Mouse (Mus musculus): Measurements from ENCODE around the gene Kif18a. TPM values are rescaled to one million over a fixed set of nuclear protein-coding genes. Genes with fewer than 3 reads are reported as not detected.

The Kif18a gene
- polyA plus RNA-seq, 1 experiment from 2014 or later = 26.2 TPM

- Histone ChIP-seq H3K4me1 (replicated peaks) (no peaks in the 10 kb centered on the region), H3K9ac (no peak overlapping the region), H3K27me3 (no peaks in the 10 kb centered on the region), H3K4me2 (no peak overlapping the region), H3K36me3 (replicated peaks) (no peaks in the 10 kb centered on the region), H3K4me3 (replicated peaks) (no peak overlapping the region), H3K27ac (replicated peaks) (no peak overlapping the region), H3K9me3 (replicated peaks) (no peaks in the 10 kb centered on the region)
- WGBS (ENCODE audit: insufficient replicate concordance) = 40% methylated on average over 2 of the region's 2 CpGs
- no peak for ATAC-seq (ENCODE audit: insufficient read depth)
Observed at GRCm38 (mm10) chr2:109374881-109375280, 94.3 kb downstream of the Kif18a start.

DNA sequence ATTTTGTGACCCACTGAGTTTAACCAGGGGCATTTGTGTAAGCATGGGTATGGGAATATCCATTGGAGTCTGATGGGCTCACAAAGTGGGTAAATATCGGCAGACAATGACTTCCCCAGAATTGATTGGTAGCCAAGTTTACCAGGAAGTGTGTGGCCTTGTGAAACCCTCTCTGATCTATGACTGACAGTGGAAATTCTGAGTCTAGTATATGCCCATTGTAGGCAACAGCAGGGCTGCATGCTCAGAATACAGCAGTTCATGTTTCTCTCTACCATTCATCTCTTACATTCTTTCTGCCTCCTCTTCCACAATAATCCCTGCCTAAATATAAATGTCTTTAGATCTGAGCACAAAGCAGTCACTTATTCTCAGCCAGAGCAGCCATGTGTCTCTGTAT lies 103.5 kb downstream of the Kif18a start:
- H3K36me3 ChIP-seq (replicated peaks) = no peaks in the 10 kb centered on the region
- H3K9me3 ChIP-seq (replicated peaks) = no peaks in the 10 kb centered on the region
- H3K27me3 ChIP-seq = no peaks in the 10 kb centered on the region
- no peak for ATAC-seq (ENCODE audit: insufficient read depth)
- no peak overlapping the region for H3K4me2 ChIP-seq
- no peak overlapping the region for H3K4me3 ChIP-seq (replicated peaks)
- no peak overlapping the region for H3K9ac ChIP-seq
- H3K4me1 ChIP-seq (replicated peaks) = no peaks in the 10 kb centered on the region
- 54% methylated on average over 1 of the region's 1 CpGs for WGBS (ENCODE audit: insufficient replicate concordance)
- H3K27ac ChIP-seq (replicated peaks) = no peak overlapping the region

GRCm38 (mm10) chr2:109386211-109386610 lies 105.7 kb downstream of the Kif18a start:
- Histone ChIP-seq H3K9ac (no peak overlapping the region), H3K27me3 (no peaks in the 10 kb centered on the region), H3K27ac (replicated peaks) (no peak overlapping the region), H3K36me3 (replicated peaks) (no peaks in the 10 kb centered on the region), H3K4me3 (replicated peaks) (no peak overlapping the region), H3K4me1 (replicated peaks) (no peaks in the 10 kb centered on the region), H3K9me3 (replicated peaks) (no peaks in the 10 kb centered on the region), H3K4me2 (no peak overlapping the region)
- WGBS (ENCODE audit: insufficient replicate concordance) = 31% methylated on average over 1 of the region's 1 CpGs
- ATAC-seq (ENCODE audit: insufficient read depth) = no peak

DNA sequence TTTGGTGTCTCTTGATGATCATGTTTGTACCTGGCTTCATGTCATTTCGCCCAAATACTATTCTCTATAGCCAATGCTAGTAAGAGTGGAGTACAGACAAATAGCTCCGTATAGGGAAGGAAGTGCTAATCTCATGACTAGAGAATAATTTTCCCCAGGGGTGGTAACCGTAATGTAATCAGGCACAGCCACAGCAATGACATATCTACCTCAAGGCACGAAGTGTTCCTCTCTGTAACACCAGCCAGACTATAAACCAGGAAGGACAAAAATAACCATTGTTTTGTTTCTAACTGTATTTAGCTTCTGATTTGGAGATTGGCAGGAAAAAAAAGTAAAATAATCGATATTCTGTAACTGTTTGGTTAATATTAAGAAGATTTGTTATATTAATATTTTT lies 108.2 kb downstream of the Kif18a start:
- H3K4me1 ChIP-seq (replicated peaks) = no peaks in the 10 kb centered on the region
- no peak overlapping the region for H3K27ac ChIP-seq (replicated peaks)
- ATAC-seq (ENCODE audit: insufficient read depth) = no peak
- H3K9ac ChIP-seq = no peak overlapping the region
- no peaks in the 10 kb centered on the region for H3K36me3 ChIP-seq (replicated peaks)
- H3K4me3 ChIP-seq (replicated peaks) = no peak overlapping the region
- H3K27me3 ChIP-seq = no peaks in the 10 kb centered on the region
- H3K4me2 ChIP-seq = no peak overlapping the region
- no peaks in the 10 kb centered on the region for H3K9me3 ChIP-seq (replicated peaks)
- WGBS (ENCODE audit: insufficient replicate concordance) = 22% methylated on average over 5 of the region's 5 CpGs

DNA sequence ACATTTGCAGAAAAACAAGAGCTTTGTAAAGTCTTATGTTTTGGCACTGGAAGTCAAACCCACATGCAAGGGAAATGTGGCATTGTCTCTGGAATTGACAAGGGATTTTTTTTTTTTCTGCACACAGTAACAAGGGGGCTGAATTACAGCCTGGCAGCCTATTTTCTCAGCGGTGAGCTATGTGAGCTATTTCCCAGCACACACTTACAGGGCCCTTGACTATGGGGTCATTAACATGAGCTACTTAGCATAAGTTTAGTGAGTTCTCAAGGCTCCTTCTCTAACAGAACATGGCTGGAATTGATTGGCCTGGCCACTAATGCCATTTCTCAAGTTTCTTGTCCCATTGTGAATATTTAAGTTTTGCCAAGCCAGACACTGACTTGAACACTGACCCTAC lies 109.4 kb downstream of the Kif18a start:
- no peak overlapping the region for H3K4me3 ChIP-seq (replicated peaks)
- H3K4me2 ChIP-seq = no peak overlapping the region
- WGBS (ENCODE audit: insufficient replicate concordance) = 32% methylated on average over 1 of the region's 1 CpGs
- H3K36me3 ChIP-seq (replicated peaks) = no peaks in the 10 kb centered on the region
- H3K9ac ChIP-seq = no peak overlapping the region
- H3K4me1 ChIP-seq (replicated peaks) = no peaks in the 10 kb centered on the region
- no peak overlapping the region for H3K27ac ChIP-seq (replicated peaks)
- ATAC-seq (ENCODE audit: insufficient read depth) = no peak
- no peaks in the 10 kb centered on the region for H3K27me3 ChIP-seq
- H3K9me3 ChIP-seq (replicated peaks) = no peaks in the 10 kb centered on the region

Other genes starting within 250 kb of the Kif18a start
- gene Mettl15, start within 50 bp of the Kif18a start, polyA plus RNA-seq (2015; fragmentation: Nextera tagmentation; extraction: Ambion mirVana) = 5.3 and 6.4 TPM in 2 replicates

Data from liver, embryonic 15.5 days (tissue).